Mouse (Mus musculus): ENCODE data around the gene Tbx5.

DNA sequence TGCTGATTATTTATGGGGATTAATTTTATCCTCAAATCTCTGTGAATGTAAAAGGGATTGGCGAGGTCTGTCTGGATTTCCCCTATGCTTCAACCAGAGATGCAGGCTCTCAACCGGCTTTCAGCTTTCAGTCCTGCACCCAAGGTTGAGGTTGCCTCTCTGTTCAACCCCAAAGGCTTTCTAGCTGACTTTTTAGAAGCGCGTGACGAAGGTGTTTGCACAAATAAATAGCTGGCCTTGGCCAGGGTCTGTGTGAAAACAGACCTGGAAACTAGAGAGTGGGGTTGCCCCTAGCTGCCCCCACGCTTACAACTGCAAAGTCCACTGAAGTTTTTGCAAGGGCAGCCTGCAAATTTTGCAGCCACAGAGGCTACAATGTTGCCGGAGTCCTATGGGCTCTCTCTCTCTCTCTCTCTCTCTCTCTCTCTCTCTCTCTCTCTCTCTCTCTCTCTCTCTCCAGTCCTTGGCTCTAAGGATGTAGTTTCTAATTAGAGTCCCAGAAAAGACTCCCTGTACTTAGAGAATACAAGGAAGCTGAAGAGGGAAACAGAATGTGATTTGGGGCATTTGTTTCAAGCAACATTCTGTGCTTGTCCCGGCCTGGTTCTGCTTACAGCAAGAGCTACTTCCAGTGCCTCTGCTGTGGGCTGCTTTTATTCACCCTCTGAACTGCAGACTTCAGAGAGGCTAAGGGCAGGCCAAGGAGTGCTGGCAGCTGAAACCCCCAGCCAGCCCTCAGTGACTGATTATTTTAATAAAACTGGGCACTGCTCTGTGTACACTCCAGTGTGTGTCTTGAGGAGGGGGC lies 959 bp downstream of the Tbx5 start:
- no peak for TF ChIP-seq CTCF (IDR thresholded peaks at IDR 0.05; ENCODE audit: extremely low read depth, insufficient read depth, insufficient read length, insufficient replicate concordance)
- no peak for TF ChIP-seq POLR2A (IDR thresholded peaks at IDR 0.05; ENCODE audit: low read depth, low read length)

All from spleen, adult 2 months (tissue).